Mouse (Mus musculus): ENCODE measurements around the gene Ankrd35.
"Not testable (repeated sequence)": the region's sequence is repeated elsewhere in the genome, so short reads cannot be mapped to it uniquely, and the experiment has no call there.

- TF ChIP-seq GATA1 (IDR thresholded peaks at IDR 0.05; ENCODE audit: borderline replicate concordance, low read length); FLI1 (IDR thresholded peaks at IDR 0.05; ENCODE audit: low read length): not testable (repeated sequence)
Measured at GRCm38 (mm10) chr3:96740279-96740678, 70.3 kb downstream of the Ankrd35 start.
